Mouse (Mus musculus): Measurements from ENCODE around the gene Rad54l.

The Rad54l gene

GRCm38 (mm10) chr4:116123602-116124519, at the start of gene Rad54l, which contains the start of gene Pomgnt1:
Gene Rad54l, minus strand, starts transcription at chr4:116123690.
Gene Pomgnt1, plus strand, starts transcription at chr4:116123840.
- DNase-seq (ENCODE audit: low read depth, low spot score) = peak; percentile 77

GRCm38 (mm10) chr4:116173072-116173471, 49.6 kb upstream of the Rad54l start, which contains the start of the genes 1700042G07Rik and Gm49337:
Gene 1700042G07Rik, plus strand, starts transcription at chr4:116173372.
Gene Gm49337, plus strand, starts transcription at chr4:116173384.
- no peak for DNase-seq (ENCODE audit: low read depth, low spot score)

- DNase-seq (ENCODE audit: low read depth, low spot score) = no peak
Observed at GRCm38 (mm10) chr4:116169353-116169672, 45.8 kb upstream of the Rad54l start.

- peak; percentile 21 for DNase-seq (ENCODE audit: low read depth, low spot score)
Observed at GRCm38 (mm10) chr4:116168617-116169352, 45.3 kb upstream of the Rad54l start.

DNA sequence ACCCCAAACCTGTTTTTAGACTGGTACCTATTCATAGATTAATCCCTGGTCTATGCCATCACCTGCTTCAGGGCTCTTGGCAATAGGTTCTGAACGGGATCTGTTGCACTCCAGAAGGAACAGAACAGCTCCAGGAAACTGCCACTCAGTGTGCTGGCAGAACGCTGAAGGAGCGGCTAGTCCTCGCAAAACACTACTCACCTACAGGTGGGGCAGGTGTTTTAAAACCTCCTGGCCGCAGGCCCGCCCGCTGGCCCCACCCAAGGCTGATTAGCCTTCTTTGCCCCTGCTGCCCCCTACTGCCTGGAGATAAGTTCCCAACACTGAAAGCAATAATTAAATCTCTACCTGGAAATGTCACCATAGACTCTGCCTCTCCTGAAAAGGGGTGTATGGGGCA, 43.9 kb upstream of the Rad54l start, which contains the start of gene Tspan1:
Gene Tspan1 (minus strand): TSS at position 198 of the 400 bp plus-strand sequence.
- DNase-seq (ENCODE audit: low read depth, low spot score) = no peak

DNA sequence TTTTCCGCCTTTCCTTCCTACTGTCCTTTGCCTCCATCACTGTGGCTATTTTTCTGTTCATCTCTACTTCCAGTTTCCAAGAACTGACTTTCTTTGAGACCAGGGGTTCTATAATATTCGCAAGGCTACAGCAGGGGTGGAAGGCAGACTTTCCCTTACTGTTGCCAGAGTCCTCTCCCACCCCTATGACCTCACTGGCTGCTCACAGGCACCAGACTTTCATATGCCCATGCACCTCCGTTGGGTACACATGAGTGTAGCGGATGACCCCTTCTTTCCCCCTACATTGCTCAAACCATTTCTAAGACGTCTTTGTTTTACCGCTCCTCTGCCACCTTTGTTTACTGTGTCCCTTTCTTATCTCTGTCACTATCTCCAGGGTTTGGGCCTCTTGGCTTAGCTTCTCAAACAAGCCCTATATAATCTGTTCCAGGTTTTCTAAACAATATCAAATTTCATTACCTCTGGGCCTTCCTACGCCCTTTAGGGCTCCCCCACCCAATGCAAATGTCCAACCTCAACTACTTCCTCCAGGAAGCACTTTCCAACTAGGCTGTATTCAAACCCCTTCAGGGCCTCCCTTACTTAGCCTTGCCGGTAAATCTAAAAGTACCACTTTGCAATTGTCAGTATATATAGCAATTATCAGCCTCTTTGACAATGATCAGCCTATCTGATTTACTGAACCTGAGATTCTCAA, 42.4 kb upstream of the Rad54l start:
- DNase-seq (ENCODE audit: low read depth, low spot score) = no peak

GRCm38 (mm10) chr4:116164759-116165554, 41.5 kb upstream of the Rad54l start:
- DNase-seq (ENCODE audit: low read depth, low spot score) = no peak

DNA sequence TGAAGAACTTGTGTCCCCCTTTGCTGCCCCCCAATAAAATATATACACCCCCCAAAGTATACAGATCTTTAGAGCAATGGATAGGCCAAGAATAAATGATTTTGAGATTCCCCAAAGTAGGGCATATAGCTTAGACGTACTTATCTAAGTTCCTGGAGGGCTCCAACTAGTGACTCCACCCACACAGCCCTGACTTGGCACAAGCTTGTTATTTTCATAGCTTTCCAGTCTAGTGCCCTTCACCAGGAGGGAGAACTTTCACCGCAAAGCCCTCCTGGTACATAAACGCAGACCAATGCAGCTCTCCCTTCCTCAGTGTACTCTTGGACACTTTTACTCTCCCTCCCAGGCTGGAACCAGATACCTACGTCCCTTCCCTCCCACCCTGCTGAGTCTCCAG, 38.7 kb upstream of the Rad54l start:
- no peak for DNase-seq (ENCODE audit: low read depth, low spot score)

GRCm38 (mm10) chr4:116160769-116161168, 37.3 kb upstream of the Rad54l start:
- no peak for DNase-seq (ENCODE audit: low read depth, low spot score)

DNA sequence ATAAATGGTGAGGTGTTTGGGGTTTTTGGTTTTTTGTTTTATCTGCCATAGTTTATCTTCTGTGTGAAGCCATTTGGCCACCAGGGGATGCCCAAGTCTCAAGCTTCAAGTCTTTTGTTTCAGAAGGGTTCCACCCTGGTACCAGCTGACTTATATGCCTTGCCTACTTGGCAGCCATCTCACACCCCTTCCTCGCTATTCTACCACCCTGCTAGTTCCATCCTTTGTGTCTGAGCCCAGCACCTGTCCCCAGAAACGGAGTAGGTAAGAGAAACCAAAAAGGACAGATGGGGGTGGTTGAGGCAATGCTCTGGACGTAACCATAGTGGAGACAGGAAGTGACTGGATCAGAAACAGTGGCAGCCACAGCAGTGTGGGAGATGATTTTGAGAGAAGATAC, 36.4 kb upstream of the Rad54l start:
- DNase-seq (ENCODE audit: low read depth, low spot score) = no peak

DNA sequence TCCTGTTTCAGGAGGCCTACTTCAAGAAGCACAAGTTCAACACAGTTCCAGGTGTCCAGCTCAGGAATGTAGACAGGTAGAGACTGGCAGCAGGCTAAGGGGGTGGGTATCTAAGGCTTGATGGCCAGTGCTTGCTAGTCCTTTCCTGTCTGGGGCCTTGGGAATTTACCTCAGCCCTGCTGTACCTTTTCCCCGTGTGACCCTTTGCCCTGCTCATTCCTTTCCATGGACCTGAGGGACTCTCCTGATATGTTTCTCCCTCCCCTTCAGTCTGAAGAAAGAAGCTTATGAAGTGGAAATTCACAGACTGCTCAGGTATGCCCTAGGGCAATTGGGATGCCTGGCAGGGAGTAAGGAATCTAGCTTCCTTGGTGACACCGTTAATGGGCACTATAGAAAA, 34.4 kb upstream of the Rad54l start:
- no peak for DNase-seq (ENCODE audit: low read depth, low spot score)

DNA sequence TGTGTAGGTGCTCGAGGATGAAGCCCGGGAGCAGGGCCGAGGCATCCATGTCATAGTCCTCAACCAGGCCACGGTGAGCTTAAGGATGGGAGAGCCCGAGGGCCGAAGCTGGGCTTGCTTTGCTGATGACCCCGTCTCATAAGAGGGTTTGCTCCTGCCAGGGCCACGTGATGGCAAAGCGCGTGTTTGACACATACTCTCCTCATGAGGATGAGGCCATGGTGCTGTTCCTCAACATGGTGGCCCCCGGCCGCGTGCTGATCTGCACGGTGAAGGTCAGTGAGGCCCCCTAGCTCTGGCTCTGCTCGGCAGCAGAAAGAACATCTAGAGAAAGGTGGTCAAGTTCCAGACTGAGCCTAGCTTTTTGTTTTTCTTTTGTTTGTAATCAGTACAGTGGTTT, 29.2 kb upstream of the Rad54l start:
- DNase-seq (ENCODE audit: low read depth, low spot score) = no peak

DNA sequence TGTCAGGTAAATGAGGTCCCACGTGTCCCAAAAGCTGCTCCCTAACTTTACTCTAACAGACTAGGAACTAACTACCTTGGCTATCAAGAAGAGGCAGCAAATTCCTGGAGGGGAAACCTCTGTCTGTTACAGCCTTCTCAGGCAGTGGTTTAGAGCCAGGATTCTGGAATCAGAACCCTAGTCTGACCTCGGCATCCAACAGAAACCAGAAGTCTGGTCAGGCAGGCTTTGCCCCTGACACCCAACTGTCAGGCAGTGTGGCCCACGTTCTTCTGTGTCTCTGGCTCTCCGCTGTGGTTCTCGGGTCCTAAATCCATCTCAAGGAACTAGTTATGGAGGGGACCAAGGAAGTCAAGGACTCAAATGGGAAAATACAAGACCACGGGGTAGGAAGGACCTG, 27.7 kb upstream of the Rad54l start, which contains the start of gene Lurap1:
Gene Lurap1 (minus strand): TSS at position 101 of the 400 bp plus-strand sequence.
- DNase-seq (ENCODE audit: low read depth, low spot score) = no peak

DNA sequence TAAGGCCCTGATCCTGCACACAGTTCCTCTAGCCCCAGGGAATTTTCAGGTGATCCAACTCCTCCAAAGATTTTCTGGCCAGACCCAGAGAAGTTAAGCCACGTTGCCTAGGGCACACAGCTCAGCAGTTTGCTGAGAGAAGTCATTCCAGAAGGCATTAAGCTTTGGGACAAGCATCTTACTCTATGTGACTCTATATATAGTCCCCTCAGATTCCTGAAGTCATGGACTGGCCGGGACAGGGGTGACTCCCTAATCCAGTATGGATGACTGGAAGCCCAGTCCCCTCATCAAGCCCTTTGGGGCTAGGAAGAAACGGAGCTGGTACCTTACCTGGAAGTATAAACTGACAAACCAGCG, 27.4 kb upstream of the Rad54l start:
- no peak for DNase-seq (ENCODE audit: low read depth, low spot score)

DNA sequence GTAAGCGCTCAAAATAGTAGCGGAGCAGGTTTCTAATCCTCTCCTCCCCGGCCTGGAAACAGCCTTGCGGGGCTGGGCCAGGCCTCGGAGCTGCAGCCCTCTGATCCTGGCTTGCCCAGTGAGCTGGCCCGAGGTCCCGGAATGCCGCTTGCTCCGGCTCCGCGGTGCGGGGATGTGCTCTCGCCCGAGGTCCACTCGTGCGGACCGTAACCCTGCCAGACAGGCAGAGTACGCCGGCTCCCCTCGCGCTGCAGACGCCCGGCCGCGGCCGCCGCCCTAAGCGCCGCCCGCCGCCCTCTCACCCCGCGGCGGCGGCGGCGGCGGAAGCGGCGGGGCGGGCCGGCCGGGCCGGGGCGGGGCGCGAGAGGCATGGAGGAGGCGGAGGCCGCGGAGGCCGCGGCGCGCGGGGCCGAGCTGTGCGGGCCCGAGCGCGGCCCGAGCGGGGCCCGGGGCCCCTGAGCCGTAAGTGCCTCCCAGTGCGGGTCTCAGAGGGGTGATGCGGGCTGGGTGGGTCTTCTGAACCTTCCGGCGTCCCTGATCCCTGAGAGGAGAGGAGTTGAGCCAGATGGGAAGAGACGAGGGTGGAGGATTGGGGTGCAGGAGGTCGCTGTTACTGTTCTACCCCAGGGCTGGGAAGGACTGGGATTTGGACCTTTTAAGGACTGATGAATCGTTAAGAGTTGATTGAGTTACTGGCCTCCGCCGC, 26.8 kb upstream of the Rad54l start:
- DNase-seq (ENCODE audit: low read depth, low spot score) = peak; percentile 57

- DNase-seq (ENCODE audit: low read depth, low spot score) = no peak
Observed at GRCm38 (mm10) chr4:116149812-116150155, 26.3 kb upstream of the Rad54l start.

- no peak for DNase-seq (ENCODE audit: low read depth, low spot score)
Observed at GRCm38 (mm10) chr4:116143891-116144717, 20.6 kb upstream of the Rad54l start.

GRCm38 (mm10) chr4:116143317-116143811, 19.9 kb upstream of the Rad54l start:
- DNase-seq (ENCODE audit: low read depth, low spot score) = no peak

DNA sequence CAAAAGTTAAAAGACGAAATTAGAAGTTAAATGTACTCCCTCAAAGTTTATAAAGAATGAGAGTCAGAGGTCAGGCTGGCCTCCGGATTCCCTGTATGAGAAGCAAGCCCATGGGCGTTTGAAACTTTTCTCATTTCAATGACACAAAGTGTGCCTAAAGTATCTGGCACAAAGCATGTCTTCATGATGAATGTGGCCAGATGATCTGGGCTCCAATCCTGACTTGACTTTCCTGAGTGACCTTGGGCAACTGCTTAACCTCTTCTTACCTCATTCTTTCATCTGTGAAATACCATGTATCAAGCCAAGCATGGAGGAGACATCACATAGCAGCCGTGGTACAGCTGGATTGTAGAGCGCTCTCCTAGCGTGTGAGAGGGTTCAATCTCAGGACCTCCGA, 18.8 kb upstream of the Rad54l start:
- DNase-seq (ENCODE audit: low read depth, low spot score) = no peak

DNA sequence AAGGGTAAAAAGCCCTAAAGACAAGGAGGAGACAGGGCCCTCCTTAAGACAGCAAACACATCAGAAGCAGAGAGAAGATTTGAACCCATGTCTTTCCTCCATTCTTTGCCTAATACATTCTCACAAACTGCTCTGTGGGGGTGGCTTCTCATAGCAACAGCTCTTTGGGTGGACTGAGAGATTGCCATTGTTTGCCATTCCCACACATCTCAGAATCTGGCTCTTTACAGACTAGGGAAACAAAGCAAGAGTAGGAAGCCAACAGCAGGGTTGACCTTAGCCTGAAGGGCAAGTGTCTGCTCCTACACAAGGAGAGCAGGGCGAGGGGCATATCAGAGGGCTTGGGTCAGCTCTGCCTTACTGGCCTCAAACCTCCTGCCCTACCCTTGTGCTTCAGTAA, 18.2 kb upstream of the Rad54l start:
- DNase-seq (ENCODE audit: low read depth, low spot score) = no peak
